Mouse (Mus musculus): Measurements from ENCODE around the gene Acsbg2. TPM values are rescaled to one million over a fixed set of nuclear protein-coding genes. Genes with fewer than 3 reads are reported as not detected.
A peak's percentile ranks its signal among the peaks of the same experiment; 100 is the strongest.

The Acsbg2 gene
- polyA plus RNA-seq, 1 experiment: 0.11 TPM

DNA sequence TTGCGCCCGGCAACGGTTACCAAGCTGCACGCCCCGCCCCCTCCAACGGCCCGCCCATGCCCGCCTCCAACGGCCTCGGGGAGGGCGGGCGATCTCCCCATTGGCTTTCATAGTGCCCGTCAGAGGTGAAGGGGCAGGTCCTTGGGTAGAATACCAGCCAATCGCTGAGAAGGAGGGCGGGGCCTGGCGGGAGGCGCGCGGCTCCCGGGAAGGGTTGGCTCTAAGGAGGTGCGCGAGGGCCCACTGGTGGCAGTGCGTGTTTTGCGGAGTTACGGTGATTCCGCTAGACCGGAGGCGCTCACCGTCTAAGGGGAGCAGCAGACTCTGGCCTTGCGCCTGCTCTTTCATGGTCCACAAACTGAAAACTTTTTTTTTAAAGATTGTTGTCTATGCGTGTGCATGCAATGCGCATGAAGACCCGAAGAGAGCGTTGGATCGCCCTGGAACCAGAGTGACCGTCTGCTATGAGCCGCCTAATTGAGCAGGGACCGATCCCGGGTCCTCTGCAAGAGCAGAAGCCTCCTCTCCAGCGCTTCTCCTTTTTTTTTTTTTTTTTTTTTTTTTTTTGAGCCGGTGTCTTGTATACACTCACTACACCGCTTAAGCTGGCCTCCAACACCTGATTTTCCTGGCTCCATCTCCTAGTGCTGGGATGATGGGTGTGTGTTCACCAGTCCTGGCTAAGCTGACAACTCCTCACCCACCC lies 43.0 kb downstream of the Acsbg2 start:
- no peak overlapping the region for H3K27ac ChIP-seq (ENCODE audit: control insufficient read depth, insufficient read depth, low read length)

GRCm38 (mm10) chr17:56830411-56831110 lies 43.7 kb downstream of the Acsbg2 start, which contains the start of gene Rfx2:
Gene Rfx2 (minus strand): TSS chr17:56831013.
- 1% methylated on average over 59 of the region's 62 CpGs for WGBS
- no peak for DNase-seq

More for the DNA sequence above, 43.0 kb downstream of the Acsbg2 start:
- peak overlapping the region; percentile 20 for H3K4me3 ChIP-seq (ENCODE audit: control insufficient read depth, insufficient read depth, low read length)
- DNase-seq: peak; percentile 99
- peaks cover 4% of the 10 kb centered on the region; the same call in 1 of the 2 replicates for H3K27me3 ChIP-seq (ENCODE audit: control insufficient read depth, insufficient read depth, low read length)
- H3K36me3 ChIP-seq (ENCODE audit: control insufficient read depth, insufficient read depth, low read length): no peaks in the 10 kb centered on the region
- TF ChIP-seq POLR2A (IDR thresholded peaks at IDR 0.05; ENCODE audit: control insufficient read depth, extremely low read depth, insufficient read depth, low read length, poor library complexity): peak; percentile 56; the same call in 1 of the 2 replicates
- peak; percentile 67 for TF ChIP-seq CTCF (IDR thresholded peaks at IDR 0.05; ENCODE audit: borderline replicate concordance, control insufficient read depth, extremely low read depth, insufficient read depth, low read length, poor library complexity)
- 1% methylated on average over 42 of the region's 42 CpGs for WGBS
- H3K4me1 ChIP-seq (replicated peaks; ENCODE audit: control insufficient read depth, insufficient read depth, low read length): peaks cover 18% of the 10 kb centered on the region

GRCm38 (mm10) chr17:56829795-56830194 lies 44.5 kb downstream of the Acsbg2 start:
- no peak overlapping the region for H3K27ac ChIP-seq (ENCODE audit: control insufficient read depth, insufficient read depth, low read length)
- H3K4me3 ChIP-seq (ENCODE audit: control insufficient read depth, insufficient read depth, low read length): peak overlapping the region; percentile 46
- no peaks in the 10 kb centered on the region for H3K36me3 ChIP-seq (ENCODE audit: control insufficient read depth, insufficient read depth, low read length)
- peaks cover 4% of the 10 kb centered on the region; the same call in 1 of the 2 replicates for H3K27me3 ChIP-seq (ENCODE audit: control insufficient read depth, insufficient read depth, low read length)
- peak; percentile 23 for DNase-seq
- H3K4me1 ChIP-seq (replicated peaks; ENCODE audit: control insufficient read depth, insufficient read depth, low read length): peaks cover 18% of the 10 kb centered on the region
- no peak for TF ChIP-seq CTCF (IDR thresholded peaks at IDR 0.05; ENCODE audit: borderline replicate concordance, control insufficient read depth, extremely low read depth, insufficient read depth, low read length, poor library complexity)
- no peak for TF ChIP-seq POLR2A (IDR thresholded peaks at IDR 0.05; ENCODE audit: control insufficient read depth, extremely low read depth, insufficient read depth, low read length, poor library complexity)
- WGBS: 20% methylated on average over 27 of the region's 27 CpGs

More at GRCm38 (mm10) chr17:56830411-56831110, 43.7 kb downstream of the Acsbg2 start, which contains the start of gene Rfx2:
- TF ChIP-seq POLR2A (IDR thresholded peaks at IDR 0.05; ENCODE audit: control insufficient read depth, extremely low read depth, insufficient read depth, low read length, poor library complexity) (no peak), CTCF (IDR thresholded peaks at IDR 0.05; ENCODE audit: borderline replicate concordance, control insufficient read depth, extremely low read depth, insufficient read depth, low read length, poor library complexity) (no peak)
- Histone ChIP-seq H3K36me3 (ENCODE audit: control insufficient read depth, insufficient read depth, low read length) (no peaks in the 10 kb centered on the region), H3K27me3 (ENCODE audit: control insufficient read depth, insufficient read depth, low read length) (peaks cover 4% of the 10 kb centered on the region; the same call in 1 of the 2 replicates), H3K4me3 (ENCODE audit: control insufficient read depth, insufficient read depth, low read length) (peak within 1 kb of the TSS; percentile 46), H3K4me1 (replicated peaks; ENCODE audit: control insufficient read depth, insufficient read depth, low read length) (peaks cover 18% of the 10 kb centered on the region), H3K27ac (ENCODE audit: control insufficient read depth, insufficient read depth, low read length) (no peak within 1 kb of the TSS)

- TF ChIP-seq POLR2A (IDR thresholded peaks at IDR 0.05; ENCODE audit: control insufficient read depth, extremely low read depth, insufficient read depth, low read length, poor library complexity) (no peak), CTCF (IDR thresholded peaks at IDR 0.05; ENCODE audit: borderline replicate concordance, control insufficient read depth, extremely low read depth, insufficient read depth, low read length, poor library complexity) (no peak)
- whole genome bisulfite sequencing: 77% methylated on average over 11 of the region's 11 CpGs
- Histone ChIP-seq H3K4me3 (ENCODE audit: control insufficient read depth, insufficient read depth, low read length) (no peak overlapping the region), H3K27me3 (ENCODE audit: control insufficient read depth, insufficient read depth, low read length) (peaks cover 4% of the 10 kb centered on the region; the same call in 1 of the 2 replicates), H3K4me1 (replicated peaks; ENCODE audit: control insufficient read depth, insufficient read depth, low read length) (peaks cover 18% of the 10 kb centered on the region), H3K27ac (ENCODE audit: control insufficient read depth, insufficient read depth, low read length) (no peak overlapping the region), H3K36me3 (ENCODE audit: control insufficient read depth, insufficient read depth, low read length) (no peaks in the 10 kb centered on the region)
- DNase-seq: no peak
Observed at GRCm38 (mm10) chr17:56829171-56829570, 45.1 kb downstream of the Acsbg2 start.

DNA sequence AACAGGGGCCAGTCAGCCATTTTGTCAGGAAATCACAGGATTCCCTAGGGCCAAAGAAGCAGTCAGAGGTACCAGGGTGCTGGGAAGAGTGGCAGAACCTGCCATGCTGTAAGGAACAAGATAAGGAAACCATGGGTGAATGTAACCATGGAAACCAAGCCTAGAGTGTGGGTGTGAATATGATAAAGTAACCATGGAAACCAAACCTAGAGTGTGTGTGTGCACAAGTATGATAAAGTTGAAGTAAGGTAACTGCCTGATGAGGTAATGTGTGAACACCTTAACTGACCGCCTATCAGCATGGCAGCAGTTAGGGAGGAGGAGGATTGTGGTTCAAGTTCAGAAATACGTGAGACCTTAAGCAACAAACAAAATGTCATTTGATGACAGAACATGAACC lies 47.5 kb downstream of the Acsbg2 start:
- 100% methylated on average over 2 of the region's 2 CpGs for WGBS
- no peak for DNase-seq
- Histone ChIP-seq H3K36me3 (ENCODE audit: control insufficient read depth, insufficient read depth, low read length) (no peaks in the 10 kb centered on the region), H3K27me3 (ENCODE audit: control insufficient read depth, insufficient read depth, low read length) (peaks cover 4% of the 10 kb centered on the region; the same call in 1 of the 2 replicates), H3K4me3 (ENCODE audit: control insufficient read depth, insufficient read depth, low read length) (no peak overlapping the region), H3K27ac (ENCODE audit: control insufficient read depth, insufficient read depth, low read length) (no peak overlapping the region), H3K4me1 (replicated peaks; ENCODE audit: control insufficient read depth, insufficient read depth, low read length) (peaks cover 18% of the 10 kb centered on the region)
- TF ChIP-seq POLR2A (IDR thresholded peaks at IDR 0.05; ENCODE audit: control insufficient read depth, extremely low read depth, insufficient read depth, low read length, poor library complexity) (no peak), CTCF (IDR thresholded peaks at IDR 0.05; ENCODE audit: borderline replicate concordance, control insufficient read depth, extremely low read depth, insufficient read depth, low read length, poor library complexity) (no peak)

DNA sequence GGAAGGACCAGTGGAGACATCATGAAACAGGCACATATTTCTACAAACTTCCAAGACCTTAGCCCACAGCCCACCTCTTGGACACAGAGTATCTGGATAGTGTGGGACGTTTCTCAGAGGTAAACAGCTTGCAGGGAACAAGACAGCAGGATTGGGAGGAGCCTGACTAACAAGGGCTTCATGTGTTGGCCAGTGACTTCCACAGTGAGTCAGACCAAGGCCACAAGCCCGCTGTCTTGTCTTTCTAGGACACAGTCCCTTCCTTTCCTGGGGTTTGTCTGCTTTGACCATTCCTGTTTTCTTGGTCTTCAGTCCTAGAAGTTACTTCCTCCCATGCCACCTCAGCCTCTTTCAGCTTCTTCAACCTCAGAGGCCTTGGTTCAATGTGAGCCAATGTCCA lies 50.9 kb downstream of the Acsbg2 start:
- Histone ChIP-seq H3K4me1 (replicated peaks; ENCODE audit: control insufficient read depth, insufficient read depth, low read length) (peaks cover 17% of the 10 kb centered on the region), H3K4me3 (ENCODE audit: control insufficient read depth, insufficient read depth, low read length) (no peak overlapping the region), H3K27ac (ENCODE audit: control insufficient read depth, insufficient read depth, low read length) (no peak overlapping the region), H3K27me3 (ENCODE audit: control insufficient read depth, insufficient read depth, low read length) (no peaks in the 10 kb centered on the region), H3K36me3 (ENCODE audit: control insufficient read depth, insufficient read depth, low read length) (no peaks in the 10 kb centered on the region)
- TF ChIP-seq CTCF (IDR thresholded peaks at IDR 0.05; ENCODE audit: borderline replicate concordance, control insufficient read depth, extremely low read depth, insufficient read depth, low read length, poor library complexity) (no peak), POLR2A (IDR thresholded peaks at IDR 0.05; ENCODE audit: control insufficient read depth, extremely low read depth, insufficient read depth, low read length, poor library complexity) (no peak)
- no peak for DNase-seq
- WGBS: 94% methylated on average over 2 of the region's 2 CpGs
